Mouse (Mus musculus): ENCODE measurements around the gene 4930404H24Rik. TPM values are rescaled to one million over a fixed set of nuclear protein-coding genes. Genes with fewer than 3 reads are reported as not detected.
A peak's percentile ranks its signal among the peaks of the same experiment; 100 is the strongest.

The 4930404H24Rik gene
- polyA plus RNA-seq, 1 experiment from 2014 or later, result not detected

DNA sequence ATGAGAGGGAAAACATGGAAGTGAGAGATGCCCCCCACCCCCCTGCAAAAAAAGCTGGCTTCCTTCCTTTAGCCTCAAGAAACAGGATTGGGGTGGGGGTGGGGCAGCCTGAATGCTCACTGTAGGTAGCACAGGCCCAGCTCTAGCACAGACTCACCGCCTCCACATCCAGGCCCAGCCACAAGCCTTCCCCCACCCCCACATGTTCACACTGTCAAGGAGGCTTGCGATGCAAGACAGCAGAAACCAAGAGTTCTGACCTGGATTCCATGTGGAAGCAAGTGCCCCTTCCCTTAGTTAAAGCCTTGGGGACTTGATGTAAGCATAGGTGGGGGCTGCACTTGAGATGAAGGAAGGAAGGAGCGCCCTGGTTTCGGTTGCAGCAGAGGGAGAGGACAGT is 22.8 kb upstream of the 4930404H24Rik start:
- H3K9ac ChIP-seq (ENCODE audit: low read length), result peak overlapping the region; percentile 13; the same call in 1 of the 2 replicates
- no peak overlapping the region for H3K4me2 ChIP-seq (ENCODE audit: low read depth, severe bottlenecking)
- H3K4me3 ChIP-seq (ENCODE audit: low read depth, low read length), result no peak overlapping the region
- H3K36me3 ChIP-seq (ENCODE audit: control insufficient read depth, insufficient read depth, low read length), result no peaks in the 10 kb centered on the region
- H3K27me3 ChIP-seq (ENCODE audit: control insufficient read depth, insufficient read depth, low read length), result no peaks in the 10 kb centered on the region
- peaks cover 14% of the 10 kb centered on the region for H3K4me1 ChIP-seq (ENCODE audit: control insufficient read depth, insufficient read depth, low read length)
- no peaks in the 10 kb centered on the region for H3K9me3 ChIP-seq (ENCODE audit: control insufficient read depth, low read length)
- no peak for DNase-seq (ENCODE audit: low spot score)
- ATAC-seq (ENCODE audit: insufficient number of reproducible peaks, low FRiP score, low TSS enrichment, low read depth), result no peak
- 52% methylated on average over 4 of the region's 4 CpGs for WGBS
- no peak overlapping the region for H3K27ac ChIP-seq (replicated peaks; ENCODE audit: low read depth, low read length)

DNA sequence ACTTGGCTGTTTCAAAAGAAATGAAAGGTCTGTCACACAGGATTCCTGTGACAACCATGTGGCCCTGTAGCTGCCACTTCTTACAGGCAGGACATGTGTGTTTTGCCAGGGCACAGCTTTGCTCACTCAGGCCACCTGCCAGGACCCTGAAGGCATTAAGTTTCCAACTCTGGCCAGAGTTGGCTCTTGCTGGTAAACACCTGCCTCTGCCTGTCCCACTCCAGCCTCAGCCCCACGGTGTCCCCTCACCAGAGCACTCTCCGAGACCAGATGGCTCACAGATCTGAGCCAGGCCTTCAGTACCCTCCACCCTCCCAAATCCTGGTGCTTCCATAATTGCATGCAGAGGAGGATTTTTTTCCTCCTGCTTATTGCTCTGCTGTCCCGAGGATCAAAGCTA is 21.6 kb upstream of the 4930404H24Rik start:
- 31% methylated on average over 3 of the region's 3 CpGs for WGBS
- peaks cover 16% of the 10 kb centered on the region for H3K4me1 ChIP-seq (ENCODE audit: control insufficient read depth, insufficient read depth, low read length)
- H3K4me3 ChIP-seq (ENCODE audit: low read depth, low read length), result no peak overlapping the region
- ATAC-seq (ENCODE audit: insufficient number of reproducible peaks, low FRiP score, low TSS enrichment, low read depth) (0 out of 2 replicates have a peak, but pooled peaks have one; percentile 45), DNase-seq (ENCODE audit: low spot score) (no peak)
- H3K9me3 ChIP-seq (ENCODE audit: control insufficient read depth, low read length), result no peaks in the 10 kb centered on the region
- H3K27me3 ChIP-seq (ENCODE audit: control insufficient read depth, insufficient read depth, low read length), result no peaks in the 10 kb centered on the region
- no peak overlapping the region; the same call in 1 of the 2 replicates for H3K27ac ChIP-seq (replicated peaks; ENCODE audit: low read depth, low read length)
- no peak overlapping the region for H3K9ac ChIP-seq (ENCODE audit: low read length)
- no peaks in the 10 kb centered on the region for H3K36me3 ChIP-seq (ENCODE audit: control insufficient read depth, insufficient read depth, low read length)
- H3K4me2 ChIP-seq (ENCODE audit: low read depth, severe bottlenecking), result no peak overlapping the region

DNA sequence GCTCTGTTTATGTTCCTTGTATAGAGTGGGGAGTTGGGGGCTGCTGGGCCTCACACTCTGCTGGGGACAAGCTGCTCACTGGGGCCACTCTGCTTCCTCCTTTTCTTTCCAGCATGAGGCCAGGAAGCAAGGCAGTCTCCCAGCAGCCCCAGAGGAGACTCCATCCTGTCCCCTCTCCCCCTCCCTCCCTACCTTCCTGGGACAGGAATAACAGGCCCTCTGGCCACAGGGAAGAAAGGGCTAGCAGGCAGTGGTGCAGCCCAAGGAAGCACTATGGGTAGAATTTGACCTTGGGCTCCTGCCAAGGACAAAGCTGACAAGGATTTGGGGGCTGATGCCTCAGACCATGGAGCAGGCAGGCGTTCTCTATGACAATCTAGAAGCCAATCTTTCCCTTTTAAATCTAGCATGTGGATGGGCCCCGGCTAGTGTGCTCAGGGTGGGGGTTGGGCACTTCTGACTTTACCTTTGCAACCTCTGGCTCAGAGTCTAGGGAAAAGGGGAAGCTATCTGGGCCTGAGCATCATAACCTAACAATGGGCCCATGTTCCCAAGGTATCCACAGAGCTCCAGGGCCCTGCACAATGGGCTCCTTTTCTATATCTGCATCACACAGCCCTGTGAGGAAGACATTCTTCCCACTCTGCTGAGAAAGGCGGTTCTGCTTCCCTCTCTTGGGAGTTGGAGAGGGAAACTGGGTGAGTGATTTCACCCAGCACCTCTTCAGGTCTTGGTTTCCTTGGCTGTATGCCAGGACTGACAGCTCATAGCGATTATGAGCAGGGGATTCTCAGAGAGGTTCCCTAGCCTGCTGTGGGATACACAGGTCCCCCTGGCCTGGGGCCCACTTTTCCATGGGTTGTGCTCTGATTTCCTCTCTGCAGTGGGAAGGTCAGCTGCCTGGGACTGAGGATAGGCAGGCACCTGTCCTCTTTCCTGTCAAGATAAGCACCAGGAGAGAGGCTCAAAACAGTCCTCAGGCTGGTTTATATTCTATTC is 17.2 kb upstream of the 4930404H24Rik start:
- no peak for ATAC-seq (ENCODE audit: insufficient number of reproducible peaks, low FRiP score, low TSS enrichment, low read depth)
- Histone ChIP-seq H3K4me3 (ENCODE audit: low read depth, low read length) (no peak overlapping the region), H3K27ac (replicated peaks; ENCODE audit: low read depth, low read length) (0 out of 2 replicates have a peak overlapping the region, but pooled peaks have one; percentile 15), H3K4me2 (ENCODE audit: low read depth, severe bottlenecking) (no peak overlapping the region), H3K9ac (ENCODE audit: low read length) (no peak overlapping the region), H3K9me3 (ENCODE audit: control insufficient read depth, low read length) (no peaks in the 10 kb centered on the region), H3K36me3 (ENCODE audit: control insufficient read depth, insufficient read depth, low read length) (no peaks in the 10 kb centered on the region), H3K27me3 (ENCODE audit: control insufficient read depth, insufficient read depth, low read length) (no peaks in the 10 kb centered on the region), H3K4me1 (ENCODE audit: control insufficient read depth, insufficient read depth, low read length) (peaks cover 3% of the 10 kb centered on the region; the same call in 1 of the 2 replicates)
- DNase-seq (ENCODE audit: low spot score), result no peak
- 58% methylated on average over 4 of the region's 4 CpGs for whole genome bisulfite sequencing

DNA sequence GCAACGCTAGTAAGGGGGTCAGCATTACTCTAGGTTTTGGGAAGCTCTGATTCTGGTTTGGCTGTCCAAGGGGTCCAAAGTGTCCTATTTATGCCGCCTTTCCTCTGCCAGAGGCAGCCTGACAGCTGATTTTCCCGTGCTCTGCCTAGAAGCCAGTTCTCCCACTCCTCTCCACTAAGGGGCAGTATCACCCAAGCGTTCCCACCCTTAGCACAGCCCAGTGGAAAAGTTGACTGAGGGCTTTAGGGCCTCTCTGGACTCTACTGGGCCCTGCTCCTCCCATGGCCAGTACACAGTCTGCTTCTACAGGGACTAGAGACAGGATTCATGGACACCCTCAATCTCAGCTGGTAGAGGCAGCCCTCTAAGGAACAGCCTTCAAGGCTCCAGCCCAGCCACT is 14.0 kb upstream of the 4930404H24Rik start:
- Histone ChIP-seq H3K4me1 (ENCODE audit: control insufficient read depth, insufficient read depth, low read length) (peaks cover 8% of the 10 kb centered on the region), H3K27ac (replicated peaks; ENCODE audit: low read depth, low read length) (no peak overlapping the region), H3K4me2 (ENCODE audit: low read depth, severe bottlenecking) (no peak overlapping the region), H3K36me3 (ENCODE audit: control insufficient read depth, insufficient read depth, low read length) (no peaks in the 10 kb centered on the region), H3K9me3 (ENCODE audit: control insufficient read depth, low read length) (no peaks in the 10 kb centered on the region), H3K4me3 (ENCODE audit: low read depth, low read length) (no peak overlapping the region), H3K9ac (ENCODE audit: low read length) (no peak overlapping the region), H3K27me3 (ENCODE audit: control insufficient read depth, insufficient read depth, low read length) (no peaks in the 10 kb centered on the region)
- peak; percentile 63; the same call in 1 of the 2 replicates for ATAC-seq (ENCODE audit: insufficient number of reproducible peaks, low FRiP score, low TSS enrichment, low read depth)
- WGBS, result 2% methylated on average over 4 of the region's 4 CpGs
- peak; percentile 82 for DNase-seq (ENCODE audit: low spot score)

DNA sequence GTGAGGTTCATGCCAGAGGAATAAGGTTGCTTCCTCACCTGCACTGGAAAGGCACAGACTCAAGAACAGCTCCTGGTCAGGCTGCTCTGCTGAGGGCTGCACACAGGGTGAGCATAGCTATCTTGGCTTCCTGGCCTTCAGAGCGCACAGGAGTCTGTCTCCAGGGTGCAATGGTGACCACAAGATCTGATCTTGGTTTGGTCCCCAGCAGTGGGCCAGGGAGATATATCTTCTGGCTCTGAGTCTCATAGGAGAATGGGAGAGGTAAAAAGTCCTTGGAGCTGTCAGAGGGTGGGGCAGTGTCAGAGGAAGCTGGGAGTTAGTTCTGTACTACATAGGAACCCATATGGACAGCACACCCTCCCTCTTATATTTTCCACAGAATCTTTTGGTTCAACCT is 13.1 kb upstream of the 4930404H24Rik start:
- 90% methylated on average over 1 of the region's 1 CpGs for WGBS

DNA sequence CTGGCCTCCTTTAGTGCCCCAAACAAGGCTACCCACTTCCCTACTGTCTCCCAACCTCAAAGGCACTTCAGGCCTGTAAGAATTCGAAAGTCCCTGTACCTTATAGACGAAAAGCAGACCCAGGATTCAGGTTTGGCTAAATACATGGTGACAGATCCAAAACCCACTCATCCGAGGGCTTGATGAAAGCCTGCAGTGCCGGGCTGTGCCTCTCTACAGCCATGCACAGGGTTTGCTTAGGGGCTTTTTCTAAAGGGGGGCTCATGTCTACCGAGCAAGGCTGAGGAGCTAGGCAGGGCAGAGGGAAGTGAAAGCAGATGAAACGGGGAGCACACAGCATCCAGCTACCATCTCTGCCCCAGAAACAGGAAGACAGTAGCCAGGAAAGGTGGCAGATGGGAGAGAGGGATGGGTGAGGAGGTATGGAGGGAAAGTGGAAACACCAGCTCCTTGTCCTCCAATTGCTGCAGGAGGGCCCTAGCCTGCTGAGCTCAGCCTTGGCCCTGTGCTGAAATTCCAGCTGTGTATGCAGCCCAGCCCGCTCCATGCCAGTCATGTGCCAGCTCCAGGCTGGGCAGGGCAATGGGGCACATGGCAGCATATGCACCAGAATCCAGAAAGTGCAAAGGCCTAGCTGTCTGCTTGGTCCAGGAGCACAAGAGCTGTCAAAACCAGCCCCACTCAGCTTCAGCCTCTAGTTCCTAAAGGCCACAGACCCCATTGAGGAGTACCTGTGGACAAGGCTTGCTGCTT is 11.3 kb upstream of the 4930404H24Rik start:
- no peak for DNase-seq (ENCODE audit: low spot score)
- peaks cover 8% of the 10 kb centered on the region for H3K4me1 ChIP-seq (ENCODE audit: control insufficient read depth, insufficient read depth, low read length)

More for the DNA sequence above, 13.1 kb upstream of the 4930404H24Rik start:
- no peaks in the 10 kb centered on the region for H3K36me3 ChIP-seq (ENCODE audit: control insufficient read depth, insufficient read depth, low read length)
- DNase-seq (ENCODE audit: low spot score), result no peak
- H3K4me1 ChIP-seq (ENCODE audit: control insufficient read depth, insufficient read depth, low read length), result peaks cover 10% of the 10 kb centered on the region
- no peak for ATAC-seq (ENCODE audit: insufficient number of reproducible peaks, low FRiP score, low TSS enrichment, low read depth)
- no peaks in the 10 kb centered on the region for H3K9me3 ChIP-seq (ENCODE audit: control insufficient read depth, low read length)
- H3K4me2 ChIP-seq (ENCODE audit: low read depth, severe bottlenecking), result no peak overlapping the region
- no peak overlapping the region for H3K27ac ChIP-seq (replicated peaks; ENCODE audit: low read depth, low read length)
- no peak overlapping the region for H3K9ac ChIP-seq (ENCODE audit: low read length)
- no peaks in the 10 kb centered on the region for H3K27me3 ChIP-seq (ENCODE audit: control insufficient read depth, insufficient read depth, low read length)
- H3K4me3 ChIP-seq (ENCODE audit: low read depth, low read length), result no peak overlapping the region

DNA sequence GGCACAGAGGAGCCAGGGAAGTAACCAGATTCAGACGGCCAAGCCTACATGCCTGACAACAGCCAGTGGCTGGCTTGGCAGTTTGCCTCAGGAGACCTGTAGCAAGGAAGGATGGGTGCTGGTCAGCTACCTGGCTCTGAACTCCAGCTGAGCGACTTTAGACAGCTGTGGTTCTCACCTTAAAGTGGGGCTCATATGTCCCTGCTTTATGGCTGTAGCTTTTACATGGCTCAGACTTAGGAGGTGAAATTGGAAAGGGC is 10.8 kb upstream of the 4930404H24Rik start:
- 69% methylated on average over 2 of the region's 2 CpGs for WGBS
- Histone ChIP-seq H3K9me3 (ENCODE audit: control insufficient read depth, low read length) (no peaks in the 10 kb centered on the region), H3K4me3 (ENCODE audit: low read depth, low read length) (no peak overlapping the region), H3K36me3 (ENCODE audit: control insufficient read depth, insufficient read depth, low read length) (no peaks in the 10 kb centered on the region), H3K4me2 (ENCODE audit: low read depth, severe bottlenecking) (no peak overlapping the region), H3K9ac (ENCODE audit: low read length) (no peak overlapping the region), H3K4me1 (ENCODE audit: control insufficient read depth, insufficient read depth, low read length) (peaks cover 8% of the 10 kb centered on the region), H3K27ac (replicated peaks; ENCODE audit: low read depth, low read length) (no peak overlapping the region), H3K27me3 (ENCODE audit: control insufficient read depth, insufficient read depth, low read length) (no peaks in the 10 kb centered on the region)
- no peak for DNase-seq (ENCODE audit: low spot score)
- no peak for ATAC-seq (ENCODE audit: insufficient number of reproducible peaks, low FRiP score, low TSS enrichment, low read depth)

More for the DNA sequence above, 11.3 kb upstream of the 4930404H24Rik start:
- H3K27ac ChIP-seq (replicated peaks; ENCODE audit: low read depth, low read length), result no peak overlapping the region
- H3K9me3 ChIP-seq (ENCODE audit: control insufficient read depth, low read length), result no peaks in the 10 kb centered on the region
- H3K4me2 ChIP-seq (ENCODE audit: low read depth, severe bottlenecking), result no peak overlapping the region
- ATAC-seq (ENCODE audit: insufficient number of reproducible peaks, low FRiP score, low TSS enrichment, low read depth), result no peak
- H3K27me3 ChIP-seq (ENCODE audit: control insufficient read depth, insufficient read depth, low read length), result no peaks in the 10 kb centered on the region
- H3K36me3 ChIP-seq (ENCODE audit: control insufficient read depth, insufficient read depth, low read length), result no peaks in the 10 kb centered on the region
- H3K9ac ChIP-seq (ENCODE audit: low read length), result no peak overlapping the region
- WGBS, result 65% methylated on average over 7 of the region's 7 CpGs
- no peak overlapping the region for H3K4me3 ChIP-seq (ENCODE audit: low read depth, low read length)
